Mouse (Mus musculus): ENCODE results near the gene Mcmbp. TPM values are rescaled to one million over a fixed set of nuclear protein-coding genes. Genes with fewer than 3 reads are reported as not detected.
A peak's percentile ranks its signal among the peaks of the same experiment; 100 is the strongest.

Gene Mcmbp
- polyA plus RNA-seq, 1 experiment from 2014 or later: 38.5 TPM

- WGBS: 70% methylated on average over 10 of the region's 10 CpGs
- no peak for ATAC-seq (replicated peaks; ENCODE audit: extremely low read depth, insufficient read depth, low FRiP score)
- H3K4me3 ChIP-seq (ENCODE audit: low read length): no peak overlapping the region
- no peaks in the 10 kb centered on the region for H3K4me1 ChIP-seq (ENCODE audit: control insufficient read depth, insufficient read depth, low read length)
- H3K27ac ChIP-seq (ENCODE audit: low read length): no peak overlapping the region
- H3K27me3 ChIP-seq (ENCODE audit: control insufficient read depth, insufficient read depth, low read length): no peaks in the 10 kb centered on the region
- H3K36me3 ChIP-seq (ENCODE audit: control insufficient read depth, insufficient read depth): peaks cover 38% of the 10 kb centered on the region
- H3K9ac ChIP-seq (ENCODE audit: low read length): no peak overlapping the region
- no peak overlapping the region for H3K4me2 ChIP-seq (ENCODE audit: low read depth, low read length)
- H3K9me3 ChIP-seq (replicated peaks; ENCODE audit: control insufficient read depth, low read length): no peaks in the 10 kb centered on the region
These were observed 45.4 kb downstream of the Mcmbp start for GRCm38 (mm10) chr7:128694848-128695247.

- Histone ChIP-seq H3K9ac (ENCODE audit: low read length) (no peak overlapping the region), H3K36me3 (ENCODE audit: control insufficient read depth, insufficient read depth) (peaks cover 30% of the 10 kb centered on the region), H3K4me1 (ENCODE audit: control insufficient read depth, insufficient read depth, low read length) (no peaks in the 10 kb centered on the region), H3K4me3 (ENCODE audit: low read length) (no peak overlapping the region), H3K9me3 (replicated peaks; ENCODE audit: control insufficient read depth, low read length) (peaks cover 10% of the 10 kb centered on the region), H3K27ac (ENCODE audit: low read length) (no peak overlapping the region), H3K4me2 (ENCODE audit: low read depth, low read length) (no peak overlapping the region), H3K27me3 (ENCODE audit: control insufficient read depth, insufficient read depth, low read length) (no peaks in the 10 kb centered on the region)
- 88% methylated on average over 7 of the region's 7 CpGs for whole genome bisulfite sequencing
- no peak for ATAC-seq (replicated peaks; ENCODE audit: extremely low read depth, insufficient read depth, low FRiP score)
These were observed 48.1 kb downstream of the Mcmbp start for GRCm38 (mm10) chr7:128692163-128692562.

GRCm38 (mm10) chr7:128690796-128691195 is 49.5 kb downstream of the Mcmbp start:
- H3K36me3 ChIP-seq (ENCODE audit: control insufficient read depth, insufficient read depth): peaks cover 35% of the 10 kb centered on the region
- 77% methylated on average over 7 of the region's 7 CpGs for WGBS
- H3K4me1 ChIP-seq (ENCODE audit: control insufficient read depth, insufficient read depth, low read length): no peaks in the 10 kb centered on the region
- no peak overlapping the region for H3K27ac ChIP-seq (ENCODE audit: low read length)
- no peak overlapping the region for H3K4me2 ChIP-seq (ENCODE audit: low read depth, low read length)
- peaks cover 10% of the 10 kb centered on the region for H3K9me3 ChIP-seq (replicated peaks; ENCODE audit: control insufficient read depth, low read length)
- no peak overlapping the region for H3K4me3 ChIP-seq (ENCODE audit: low read length)
- no peaks in the 10 kb centered on the region for H3K27me3 ChIP-seq (ENCODE audit: control insufficient read depth, insufficient read depth, low read length)
- no peak overlapping the region for H3K9ac ChIP-seq (ENCODE audit: low read length)
- ATAC-seq (replicated peaks; ENCODE audit: extremely low read depth, insufficient read depth, low FRiP score): no peak

- peaks cover 10% of the 10 kb centered on the region for H3K9me3 ChIP-seq (replicated peaks; ENCODE audit: control insufficient read depth, low read length)
- H3K4me2 ChIP-seq (ENCODE audit: low read depth, low read length): no peak overlapping the region
- H3K27me3 ChIP-seq (ENCODE audit: control insufficient read depth, insufficient read depth, low read length): no peaks in the 10 kb centered on the region
- no peaks in the 10 kb centered on the region for H3K4me1 ChIP-seq (ENCODE audit: control insufficient read depth, insufficient read depth, low read length)
- no peak overlapping the region for H3K9ac ChIP-seq (ENCODE audit: low read length)
- peaks cover 40% of the 10 kb centered on the region for H3K36me3 ChIP-seq (ENCODE audit: control insufficient read depth, insufficient read depth)
- H3K27ac ChIP-seq (ENCODE audit: low read length): no peak overlapping the region
- no peak for ATAC-seq (replicated peaks; ENCODE audit: extremely low read depth, insufficient read depth, low FRiP score)
- WGBS: 23% methylated on average over 7 of the region's 7 CpGs
- H3K4me3 ChIP-seq (ENCODE audit: low read length): no peak overlapping the region
These were observed 50.2 kb downstream of the Mcmbp start for GRCm38 (mm10) chr7:128690070-128690469.

- no peak overlapping the region for H3K4me3 ChIP-seq (ENCODE audit: low read length)
- no peaks in the 10 kb centered on the region for H3K4me1 ChIP-seq (ENCODE audit: control insufficient read depth, insufficient read depth, low read length)
- no peak for ATAC-seq (replicated peaks; ENCODE audit: extremely low read depth, insufficient read depth, low FRiP score)
- no peak overlapping the region for H3K27ac ChIP-seq (ENCODE audit: low read length)
- 86% methylated on average over 8 of the region's 8 CpGs for WGBS
- H3K27me3 ChIP-seq (ENCODE audit: control insufficient read depth, insufficient read depth, low read length): no peaks in the 10 kb centered on the region
- H3K9ac ChIP-seq (ENCODE audit: low read length): no peak overlapping the region
- H3K9me3 ChIP-seq (replicated peaks; ENCODE audit: control insufficient read depth, low read length): peaks cover 10% of the 10 kb centered on the region
- H3K4me2 ChIP-seq (ENCODE audit: low read depth, low read length): no peak overlapping the region
- peaks cover 35% of the 10 kb centered on the region for H3K36me3 ChIP-seq (ENCODE audit: control insufficient read depth, insufficient read depth)
These were observed 50.9 kb downstream of the Mcmbp start for GRCm38 (mm10) chr7:128689347-128689746.

- no peaks in the 10 kb centered on the region for H3K4me1 ChIP-seq (ENCODE audit: control insufficient read depth, insufficient read depth, low read length)
- ATAC-seq (replicated peaks; ENCODE audit: extremely low read depth, insufficient read depth, low FRiP score): peak; percentile 71
- H3K9me3 ChIP-seq (replicated peaks; ENCODE audit: control insufficient read depth, low read length): peaks cover 12% of the 10 kb centered on the region
- no peak overlapping the region for H3K27ac ChIP-seq (ENCODE audit: low read length)
- H3K9ac ChIP-seq (ENCODE audit: low read length): peak overlapping the region; percentile 34; the same call in 1 of the 2 replicates
- peaks cover 32% of the 10 kb centered on the region for H3K36me3 ChIP-seq (ENCODE audit: control insufficient read depth, insufficient read depth)
- WGBS: 57% methylated on average over 56 of the region's 56 CpGs
- peak overlapping the region; percentile 56 for H3K4me3 ChIP-seq (ENCODE audit: low read length)
- H3K4me2 ChIP-seq (ENCODE audit: low read depth, low read length): peak overlapping the region; percentile 70
- H3K27me3 ChIP-seq (ENCODE audit: control insufficient read depth, insufficient read depth, low read length): no peaks in the 10 kb centered on the region
These were observed 52.3 kb downstream of the Mcmbp start for GRCm38 (mm10) chr7:128687821-128688564.

- no peak for ATAC-seq (replicated peaks; ENCODE audit: extremely low read depth, insufficient read depth, low FRiP score)
- H3K9me3 ChIP-seq (replicated peaks; ENCODE audit: control insufficient read depth, low read length): 0 out of 2 replicates have a peak, but pooled peaks cover 2% of the 10 kb centered on the region
- H3K27me3 ChIP-seq (ENCODE audit: control insufficient read depth, insufficient read depth, low read length): no peaks in the 10 kb centered on the region
- no peak overlapping the region for H3K4me3 ChIP-seq (ENCODE audit: low read length)
- H3K27ac ChIP-seq (ENCODE audit: low read length): no peak overlapping the region
- peaks cover 8% of the 10 kb centered on the region for H3K36me3 ChIP-seq (ENCODE audit: control insufficient read depth, insufficient read depth)
- 55% methylated on average over 3 of the region's 3 CpGs for WGBS
- no peak overlapping the region for H3K9ac ChIP-seq (ENCODE audit: low read length)
- H3K4me2 ChIP-seq (ENCODE audit: low read depth, low read length): no peak overlapping the region
- H3K4me1 ChIP-seq (ENCODE audit: control insufficient read depth, insufficient read depth, low read length): no peaks in the 10 kb centered on the region
These were observed 61.7 kb downstream of the Mcmbp start for GRCm38 (mm10) chr7:128678546-128678945.

- 0 out of 2 replicates have a peak, but pooled peaks cover 5% of the 10 kb centered on the region for H3K36me3 ChIP-seq (ENCODE audit: control insufficient read depth, insufficient read depth)
- ATAC-seq (replicated peaks; ENCODE audit: extremely low read depth, insufficient read depth, low FRiP score): peak; percentile 55
- 0 out of 2 replicates have a peak overlapping the region, but pooled peaks have one; percentile 3 for H3K9ac ChIP-seq (ENCODE audit: low read length)
- H3K4me1 ChIP-seq (ENCODE audit: control insufficient read depth, insufficient read depth, low read length): peaks cover 8% of the 10 kb centered on the region
- H3K4me3 ChIP-seq (ENCODE audit: low read length): peak overlapping the region; percentile 31; the same call in 1 of the 2 replicates
- no peaks in the 10 kb centered on the region for H3K27me3 ChIP-seq (ENCODE audit: control insufficient read depth, insufficient read depth, low read length)
- peak overlapping the region; percentile 61 for H3K4me2 ChIP-seq (ENCODE audit: low read depth, low read length)
- H3K9me3 ChIP-seq (replicated peaks; ENCODE audit: control insufficient read depth, low read length): 0 out of 2 replicates have a peak, but pooled peaks cover 4% of the 10 kb centered on the region
- WGBS: 12% methylated on average over 15 of the region's 15 CpGs
- H3K27ac ChIP-seq (ENCODE audit: low read length): peak overlapping the region; percentile 43
These were observed 67.8 kb downstream of the Mcmbp start for GRCm38 (mm10) chr7:128672408-128673010.

- Histone ChIP-seq H3K9ac (ENCODE audit: low read length) (no peak overlapping the region), H3K4me2 (ENCODE audit: low read depth, low read length) (peak overlapping the region; percentile 61), H3K27me3 (ENCODE audit: control insufficient read depth, insufficient read depth, low read length) (no peaks in the 10 kb centered on the region), H3K27ac (ENCODE audit: low read length) (no peak overlapping the region), H3K36me3 (ENCODE audit: control insufficient read depth, insufficient read depth) (0 out of 2 replicates have a peak, but pooled peaks cover 5% of the 10 kb centered on the region), H3K4me3 (ENCODE audit: low read length) (peak overlapping the region; percentile 31; the same call in 1 of the 2 replicates), H3K4me1 (ENCODE audit: control insufficient read depth, insufficient read depth, low read length) (peaks cover 8% of the 10 kb centered on the region), H3K9me3 (replicated peaks; ENCODE audit: control insufficient read depth, low read length) (0 out of 2 replicates have a peak, but pooled peaks cover 4% of the 10 kb centered on the region)
- 24% methylated on average over 8 of the region's 8 CpGs for WGBS
- no peak for ATAC-seq (replicated peaks; ENCODE audit: extremely low read depth, insufficient read depth, low FRiP score)
These were observed 68.3 kb downstream of the Mcmbp start for GRCm38 (mm10) chr7:128671952-128672351.
